Mouse (Mus musculus) adrenal gland, adult 2 months (tissue): ENCODE data around the gene Ercc2. TPM values are rescaled to one million over a fixed set of nuclear protein-coding genes. Genes with fewer than 3 reads are reported as not detected.

Experiments used
- microRNA-seq, 2 experiments: library from miRNA; unstranded; fragments of <30 nt; microRNA quantifications; one replicate each; pipeline ENCODE4 v1.2.0; 2021
- polyA plus RNA-seq: library from polyadenylated mRNA; depleted of rRNA; stranded (reverse); fragments of >200 nt; gene quantifications from 2 replicates; pipeline ENCODE4 v1.2.3, GENCODE M21; 2012; rRNA removed
- total RNA-seq, 2 experiments: library from RNA; stranded (reverse); gene quantifications; 2 replicates each; pipeline ENCODE4 v1.2.3; 2021

The Ercc2 gene
- total and polyA plus RNA-seq, 3 experiments, result 21.7 to 94.7 (median 25.5) TPM

Small RNAs within 50 kb of the gene (microRNA-seq; reads per million reads assigned to microRNA genes)
- gene Mir343, result 0 reads per million in 2 experiments

Other genes starting within 250 kb of the Ercc2 start
- gene Qpctl, start 232.7 kb upstream of the Ercc2 start, total RNA-seq, result 10 to 100 TPM; 14.0 to 21.2 TPM
- 24.6 and 26.3 TPM in 2 replicates for gene Qpctl, start 232.7 kb upstream of the Ercc2 start, polyA plus RNA-seq
- 10 to 100 TPM; 78.3 to 93.6 TPM for gene Snrpd2, start 232.3 kb upstream of the Ercc2 start, total RNA-seq
- 5.3 and 7.9 TPM in 2 replicates for gene Snrpd2, start 232.3 kb upstream of the Ercc2 start, polyA plus RNA-seq
- under 1 TPM; 0.41 to 0.58 TPM for gene Gipr, start 215.9 kb upstream of the Ercc2 start, total RNA-seq
- gene Gipr, start 215.9 kb upstream of the Ercc2 start, polyA plus RNA-seq, result 1.6 and 2.6 TPM in 2 replicates
- 10 to 100 TPM; 34.7 to 69.4 TPM for gene Eml2, start 205.6 kb upstream of the Ercc2 start, total RNA-seq
- gene Eml2, start 205.6 kb upstream of the Ercc2 start, polyA plus RNA-seq, result 58.2 and 59.7 TPM in 2 replicates
- 10 to 100 TPM in 1 of 2 experiments, 1 to 10 TPM in 1; 6.4 to 11.8 TPM for gene Gpr4, start 169.5 kb upstream of the Ercc2 start, total RNA-seq
- gene Gpr4, start 169.5 kb upstream of the Ercc2 start, polyA plus RNA-seq, result 20.4 and 23.8 TPM in 2 replicates
- gene Opa3, start 153.7 kb upstream of the Ercc2 start, total RNA-seq, result 10 to 100 TPM; 31.2 to 43.5 TPM
- gene Opa3, start 153.7 kb upstream of the Ercc2 start, polyA plus RNA-seq, result 30.2 and 32.3 TPM in 2 replicates
- gene Vasp, start 110.2 kb upstream of the Ercc2 start, total RNA-seq, result 10 to 100 TPM; 45.8 to 55.8 TPM
- 136 and 143 TPM in 2 replicates for gene Vasp, start 110.2 kb upstream of the Ercc2 start, polyA plus RNA-seq
- not detected for gene Ppm1n, start 101.9 kb upstream of the Ercc2 start, total RNA-seq
- 0.09 and 0.68 TPM in 2 replicates for gene Ppm1n, start 101.9 kb upstream of the Ercc2 start, polyA plus RNA-seq
- 1 to 10 TPM; 4.2 to 7.4 TPM for gene Rtn2, start 99.4 kb upstream of the Ercc2 start, total RNA-seq
- gene Rtn2, start 99.4 kb upstream of the Ercc2 start, polyA plus RNA-seq, result 14.6 and 19.4 TPM in 2 replicates
- 10 to 100 TPM in 1 of 2 experiments, 1 to 10 TPM in 1; 5.8 to 34.5 TPM for gene Fosb, start 72.0 kb upstream of the Ercc2 start, total RNA-seq
- gene Fosb, start 72.0 kb upstream of the Ercc2 start, polyA plus RNA-seq, result 2.6 and 3.2 TPM in 2 replicates
- gene Ercc1, start 37.2 kb upstream of the Ercc2 start, total RNA-seq, result 10 to 100 TPM; 36.5 to 40.8 TPM
- 36.3 and 37.8 TPM in 2 replicates for gene Ercc1, start 37.2 kb upstream of the Ercc2 start, polyA plus RNA-seq
- 10 to 100 TPM; 13.2 to 13.3 TPM for gene Cd3eap, start 22.5 kb upstream of the Ercc2 start, total RNA-seq
- gene Cd3eap, start 22.5 kb upstream of the Ercc2 start, polyA plus RNA-seq, result 12.3 and 21.5 TPM in 2 replicates
- gene Ppp1r13l, start 22.3 kb upstream of the Ercc2 start, total RNA-seq, result 1 to 10 TPM; 6.5 to 8.3 TPM
- gene Ppp1r13l, start 22.3 kb upstream of the Ercc2 start, polyA plus RNA-seq, result 16.9 and 20.2 TPM in 2 replicates
- 1 to 10 TPM in 1 of 2 experiments, under 1 TPM in 1; 0.98 to 5.2 TPM for gene Klc3, start 22.1 kb downstream of the Ercc2 start, total RNA-seq
- 1.3 and 3.7 TPM in 2 replicates for gene Klc3, start 22.1 kb downstream of the Ercc2 start, polyA plus RNA-seq
- gene Ckm, start 22.8 kb downstream of the Ercc2 start, total RNA-seq, result not detected
- 0.84 and 1.0 TPM in 2 replicates for gene Ckm, start 22.8 kb downstream of the Ercc2 start, polyA plus RNA-seq
- 10 to 100 TPM; 40.5 to 56.8 TPM for gene Mark4, start 76.8 kb downstream of the Ercc2 start, total RNA-seq
- gene Mark4, start 76.8 kb downstream of the Ercc2 start, polyA plus RNA-seq, result 71.6 and 79.0 TPM in 2 replicates
- 10 to 100 TPM; 31.9 to 58.8 TPM for gene Exoc3l2, start 81.3 kb downstream of the Ercc2 start, total RNA-seq
- gene Exoc3l2, start 81.3 kb downstream of the Ercc2 start, polyA plus RNA-seq, result 55.3 and 57.9 TPM in 2 replicates
- gene Bloc1s3, start 126.4 kb downstream of the Ercc2 start, total RNA-seq, result 10 to 100 TPM in 1 of 2 experiments, 1 to 10 TPM in 1; 9.8 to 13.2 TPM
- gene Bloc1s3, start 126.4 kb downstream of the Ercc2 start, polyA plus RNA-seq, result 31.9 and 37.2 TPM in 2 replicates
- gene Trappc6a, start 126.4 kb downstream of the Ercc2 start, total RNA-seq, result 10 to 100 TPM; 70.2 to 81.4 TPM
- 253 and 254 TPM in 2 replicates for gene Trappc6a, start 126.4 kb downstream of the Ercc2 start, polyA plus RNA-seq
- gene Nkpd1, start 135.8 kb downstream of the Ercc2 start, total RNA-seq, result under 1 TPM in 1 of 2 experiments, not detected in 1; 0.14 TPM
- gene Nkpd1, start 135.8 kb downstream of the Ercc2 start, polyA plus RNA-seq, result 0.38 and 0.64 TPM in 2 replicates
- 10 to 100 TPM; 68.3 to 70.8 TPM for gene Ppp1r37, start 181.1 kb downstream of the Ercc2 start, total RNA-seq
- gene Ppp1r37, start 181.1 kb downstream of the Ercc2 start, polyA plus RNA-seq, result 159 and 163 TPM in 2 replicates
- under 1 TPM; 0.69 to 0.98 TPM for gene Zfp296, start 195.3 kb downstream of the Ercc2 start, total RNA-seq
- 3.1 and 3.4 TPM in 2 replicates for gene Zfp296, start 195.3 kb downstream of the Ercc2 start, polyA plus RNA-seq
- 10 to 100 TPM; 83.8 to 84.2 TPM for gene Gemin7, start 195.6 kb downstream of the Ercc2 start, total RNA-seq
- gene Gemin7, start 195.6 kb downstream of the Ercc2 start, polyA plus RNA-seq, result 177 and 183 TPM in 2 replicates
- 10 to 100 TPM; 34.4 to 37.3 TPM for gene Clasrp, start 222.5 kb downstream of the Ercc2 start, total RNA-seq
- gene Clasrp, start 222.5 kb downstream of the Ercc2 start, polyA plus RNA-seq, result 280 and 380 TPM in 2 replicates
- 10 to 100 TPM; 26.5 to 33.9 TPM for gene Relb, start 247.4 kb downstream of the Ercc2 start, total RNA-seq
- gene Relb, start 247.4 kb downstream of the Ercc2 start, polyA plus RNA-seq, result 79.2 and 85.8 TPM in 2 replicates